Mouse (Mus musculus) lung, embryonic 16.5 days (tissue): ENCODE measurements at regions not wholly inside any gene's neighbourhood (a gene's known extent, or its start where the extent isn't known, plus 50 kb on each side); places are given as distances from the start of the nearest gene placed in this dataset.
"Not testable (repeated sequence)": the region's sequence is repeated elsewhere in the genome, so short reads cannot be mapped to it uniquely, and the experiment has no call there.

Source experiments
- ATAC-seq: fragments of 200-750 bp; cut with Nextera tagmentation; 2 replicates; pipeline ENCODE4 v1.8.0; 2017; ENCODE audit warnings: low read depth, mild to moderate bottlenecking, moderate library complexity
- H3K27ac ChIP-seq: fragments of 300-500 bp; sonication (generic); 2 replicates; pipeline ENCODE4 v1.5.1; 2014; ENCODE audit warnings: mild to moderate bottlenecking, control low read depth, low read length
- H3K27me3 ChIP-seq: fragments of 300-500 bp; sonication (generic); 2 replicates; pipeline ENCODE4 v1.6.1; 2014; ENCODE audit warnings: low read depth, low read length, mixed read lengths; ENCODE audit not compliant: control insufficient read depth, insufficient read depth
- H3K36me3 ChIP-seq: fragments of 300-500 bp; sonication (generic); 2 replicates; pipeline ENCODE4 v1.6.1; 2014; ENCODE audit warnings: low read length; ENCODE audit not compliant: control insufficient read depth, insufficient read depth
- H3K4me1 ChIP-seq: fragments of 300-500 bp; sonication (generic); replicated peaks from 2 replicates; pipeline ENCODE4 v1.6.1; 2014; ENCODE audit warnings: low read length, mixed read lengths; ENCODE audit not compliant: control insufficient read depth, insufficient read depth
- H3K4me2 ChIP-seq: fragments of 300-500 bp; sonication (generic); 2 replicates; pipeline ENCODE4 v1.6.1; 2014; ENCODE audit warnings: low read depth, low read length, control low read depth
- H3K4me3 ChIP-seq: fragments of 300-500 bp; sonication (generic); 2 replicates; pipeline ENCODE4 v1.5.1; 2014; ENCODE audit warnings: mild to moderate bottlenecking, low read length, control low read depth
- H3K9ac ChIP-seq: fragments of 300-500 bp; sonication (generic); 2 replicates; pipeline ENCODE4 v1.6.1; 2014; ENCODE audit warnings: low read length, control low read depth
- H3K9me3 ChIP-seq: fragments of 300-500 bp; sonication (generic); 2 replicates; pipeline ENCODE4 v1.6.1; 2016; ENCODE audit warnings: low read length; ENCODE audit not compliant: control insufficient read depth
- WGBS: fragments of 180-500 bp; shearing (Covaris S2); extraction: QIAGEN DNeasy Blood & Tissue Kit; methylation state at CpG from one replicate; pipeline ENCODE4 v1.1.7; 2014; 5-methylcytosine and 5-hydroxymethylcytosine counted together

GRCm38 (mm10) chr5:118482598-118482997 is 77.9 kb upstream of the Med13l start:
- Histone ChIP-seq H3K9ac (no peak overlapping the region), H3K4me1 (peaks cover 19% of the 10 kb centered on the region), H3K9me3 (no peaks in the 10 kb centered on the region), H3K36me3 (no peaks in the 10 kb centered on the region), H3K27ac (no peak overlapping the region; the same call in 1 of the 2 replicates), H3K4me3 (no peak overlapping the region), H3K4me2 (peak overlapping the region; percentile 6; the same call in 1 of the 2 replicates), H3K27me3 (no peaks in the 10 kb centered on the region)
- 37% methylated on average over 7 of the region's 7 CpGs for WGBS
- no peak for ATAC-seq

GRCm38 (mm10) chr5:118483001-118483400 is 77.5 kb upstream of the Med13l start:
- Histone ChIP-seq H3K9me3 (no peaks in the 10 kb centered on the region), H3K36me3 (no peaks in the 10 kb centered on the region), H3K9ac (no peak overlapping the region), H3K27ac (no peak overlapping the region; the same call in 1 of the 2 replicates), H3K27me3 (no peaks in the 10 kb centered on the region), H3K4me1 (peaks cover 15% of the 10 kb centered on the region), H3K4me2 (peak overlapping the region; percentile 9), H3K4me3 (no peak overlapping the region)
- ATAC-seq = no peak
- 4% methylated on average over 7 of the region's 7 CpGs for WGBS

DNA sequence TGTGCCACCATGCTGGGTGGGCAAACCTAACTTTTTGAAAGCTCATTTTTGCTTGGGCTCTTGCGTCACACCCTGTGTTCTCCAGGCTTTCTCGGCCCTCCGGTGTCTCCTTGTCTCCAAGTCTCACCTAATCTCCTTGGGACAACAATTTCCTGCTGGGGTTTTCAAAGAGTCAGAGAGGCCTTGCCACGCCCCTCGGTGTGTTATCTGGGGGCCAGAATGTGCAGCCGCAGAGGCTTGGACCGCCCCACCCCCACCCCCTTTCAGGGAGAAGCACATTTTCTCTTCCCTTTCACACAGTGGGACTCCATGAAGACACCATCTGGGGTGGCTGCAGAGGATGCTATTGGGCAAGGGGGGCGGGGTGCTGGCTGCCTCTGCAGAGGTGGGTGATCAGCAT is 76.9 kb upstream of the Med13l start:
- Histone ChIP-seq H3K9ac (0 out of 2 replicates have a peak overlapping the region, but pooled peaks have one; percentile 22), H3K27ac (no peak overlapping the region), H3K4me3 (no peak overlapping the region), H3K27me3 (no peaks in the 10 kb centered on the region), H3K4me2 (peak overlapping the region; percentile 9), H3K36me3 (no peaks in the 10 kb centered on the region), H3K9me3 (no peaks in the 10 kb centered on the region), H3K4me1 (peaks cover 13% of the 10 kb centered on the region)
- WGBS = 6% methylated on average over 8 of the region's 8 CpGs
- peak; percentile 31; the same call in 1 of the 2 replicates for ATAC-seq

GRCm38 (mm10) chr5:118485191-118485590 is 75.3 kb upstream of the Med13l start:
- Histone ChIP-seq H3K4me1 (peaks cover 15% of the 10 kb centered on the region), H3K4me2 (no peak overlapping the region), H3K27ac (no peak overlapping the region), H3K4me3 (no peak overlapping the region), H3K9me3 (no peaks in the 10 kb centered on the region), H3K36me3 (no peaks in the 10 kb centered on the region), H3K9ac (no peak overlapping the region), H3K27me3 (no peaks in the 10 kb centered on the region)
- ATAC-seq = no peak
- 90% methylated on average over 8 of the region's 8 CpGs for WGBS

- not testable (repeated sequence) for H3K27me3 ChIP-seq, H3K9ac ChIP-seq, H3K4me3 ChIP-seq, H3K4me2 ChIP-seq, ATAC-seq, H3K36me3 ChIP-seq, H3K27ac ChIP-seq, H3K4me1 ChIP-seq, H3K9me3 ChIP-seq
- 62% methylated on average over 2 of the region's 2 CpGs for WGBS
Observed at GRCm38 (mm10) chr5:118492522-118492921, 68.0 kb upstream of the Med13l start.

DNA sequence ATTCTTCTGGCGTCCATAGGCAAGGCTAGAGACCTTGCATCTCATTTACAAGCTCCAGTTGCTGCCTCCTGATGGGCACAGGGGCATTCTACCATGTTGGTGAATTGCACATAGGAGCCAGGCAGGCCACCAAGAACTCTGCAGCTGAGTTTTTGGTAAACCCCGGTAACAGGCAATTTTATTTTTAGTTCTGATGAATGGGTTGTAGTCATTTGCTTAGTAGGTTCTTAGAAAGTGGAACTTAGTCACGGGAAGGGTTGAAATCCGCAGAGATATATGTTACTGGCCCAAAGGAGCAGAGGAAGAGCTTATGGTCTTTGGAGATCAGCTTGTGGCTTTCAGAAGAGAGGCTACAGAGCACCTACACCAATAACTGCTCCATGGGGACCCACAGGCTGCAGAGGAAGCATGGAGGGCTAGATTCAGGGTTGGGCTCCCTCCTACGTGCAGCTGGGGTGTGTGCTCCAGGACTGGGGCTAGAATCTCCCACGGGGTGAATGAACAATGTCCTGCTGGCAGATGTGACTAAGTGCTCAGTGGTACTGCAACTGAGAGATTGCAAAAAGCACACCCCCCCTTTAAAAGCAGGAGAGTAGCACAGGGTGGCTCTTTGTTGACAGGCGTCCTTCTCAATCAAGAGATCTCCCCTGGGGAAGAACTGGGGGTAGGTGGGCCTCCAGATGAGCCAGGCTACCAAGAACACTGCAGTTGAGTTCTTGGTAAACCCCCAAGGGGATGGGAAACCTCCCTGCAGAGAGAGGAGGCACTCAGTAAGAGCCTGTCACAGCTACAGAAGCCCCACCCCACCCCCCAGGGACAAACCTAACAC is 65.6 kb upstream of the Med13l start:
- H3K27ac ChIP-seq = no peak overlapping the region
- no peaks in the 10 kb centered on the region for H3K27me3 ChIP-seq
- H3K4me1 ChIP-seq = peaks cover 2% of the 10 kb centered on the region; the same call in 1 of the 2 replicates
- H3K9me3 ChIP-seq = no peaks in the 10 kb centered on the region
- H3K4me3 ChIP-seq = no peak overlapping the region
- H3K4me2 ChIP-seq = no peak overlapping the region
- no peak for ATAC-seq
- WGBS = 66% methylated on average over 7 of the region's 7 CpGs
- no peaks in the 10 kb centered on the region for H3K36me3 ChIP-seq
- H3K9ac ChIP-seq = no peak overlapping the region

DNA sequence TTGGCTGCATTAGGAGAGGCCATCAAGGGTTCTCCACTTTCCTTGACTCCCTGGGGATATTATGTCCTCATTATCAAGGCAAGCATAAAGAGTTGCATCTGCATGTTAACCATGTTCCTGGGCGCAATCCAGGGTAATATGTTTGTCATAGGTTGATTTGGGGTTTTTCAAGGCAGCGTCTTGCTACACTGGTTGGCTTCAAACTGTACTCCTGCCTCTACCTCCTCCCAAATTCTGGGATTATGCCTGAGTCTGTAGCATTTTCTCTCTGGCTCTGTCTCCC is 65.1 kb upstream of the Med13l start:
- H3K27me3 ChIP-seq = no peaks in the 10 kb centered on the region
- no peak overlapping the region for H3K27ac ChIP-seq
- H3K36me3 ChIP-seq = no peaks in the 10 kb centered on the region
- peaks cover 2% of the 10 kb centered on the region; the same call in 1 of the 2 replicates for H3K4me1 ChIP-seq
- no peak for ATAC-seq
- H3K4me3 ChIP-seq = no peak overlapping the region
- 56% methylated on average over 2 of the region's 2 CpGs for WGBS
- H3K9ac ChIP-seq = no peak overlapping the region
- no peak overlapping the region for H3K4me2 ChIP-seq
- H3K9me3 ChIP-seq = no peaks in the 10 kb centered on the region

DNA sequence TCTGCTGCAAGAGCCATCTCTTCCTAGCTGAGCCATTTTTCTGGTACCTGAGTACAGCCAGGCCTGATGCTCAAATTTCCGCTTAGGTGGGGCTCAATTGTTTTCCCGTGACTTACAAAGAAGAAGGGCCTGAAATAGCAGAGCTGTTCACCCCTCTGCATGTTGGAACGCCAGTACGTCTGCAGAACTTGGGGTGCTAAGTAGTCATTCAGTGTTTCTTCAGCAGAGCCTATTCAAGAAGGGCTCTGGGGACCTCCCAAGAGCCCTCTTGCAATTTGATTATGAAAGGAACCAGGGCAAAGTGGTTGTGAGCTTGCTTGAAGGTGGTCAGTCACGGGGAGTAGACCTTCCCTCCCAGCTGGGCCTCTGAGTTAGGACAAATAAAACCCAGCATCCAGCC is 58.9 kb upstream of the Med13l start:
- no peak overlapping the region for H3K4me3 ChIP-seq
- no peaks in the 10 kb centered on the region for H3K9me3 ChIP-seq
- WGBS = 84% methylated on average over 5 of the region's 5 CpGs
- no peak overlapping the region for H3K27ac ChIP-seq
- no peak overlapping the region for H3K9ac ChIP-seq
- peaks cover 7% of the 10 kb centered on the region for H3K4me1 ChIP-seq
- H3K4me2 ChIP-seq = no peak overlapping the region
- no peaks in the 10 kb centered on the region for H3K36me3 ChIP-seq
- no peaks in the 10 kb centered on the region for H3K27me3 ChIP-seq
- ATAC-seq = no peak

DNA sequence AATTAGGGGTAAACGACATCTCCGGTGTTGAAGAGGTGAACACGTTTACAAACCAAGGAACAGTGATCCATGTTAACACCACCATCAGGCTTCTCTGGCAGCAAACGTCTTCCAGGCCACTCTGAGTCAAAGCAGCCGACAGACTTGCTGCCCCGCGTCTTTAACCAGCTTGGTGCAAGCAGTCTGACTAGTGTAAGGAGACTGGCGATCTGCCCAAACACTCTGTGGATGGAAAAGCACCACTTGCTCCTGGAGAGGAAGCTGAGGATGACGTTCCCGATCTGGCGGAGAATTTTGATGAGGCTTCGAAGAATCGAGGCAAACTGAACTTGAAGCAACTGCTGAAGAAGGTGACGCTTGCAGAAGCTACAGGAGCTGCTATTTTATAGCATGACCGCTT is 57.5 kb upstream of the Med13l start:
- peak; percentile 64; the same call in 1 of the 2 replicates for ATAC-seq
- H3K4me1 ChIP-seq = peaks cover 7% of the 10 kb centered on the region
- H3K9me3 ChIP-seq = no peaks in the 10 kb centered on the region
- no peaks in the 10 kb centered on the region for H3K27me3 ChIP-seq
- no peaks in the 10 kb centered on the region for H3K36me3 ChIP-seq
- no peak overlapping the region for H3K4me3 ChIP-seq
- H3K4me2 ChIP-seq = no peak overlapping the region
- H3K9ac ChIP-seq = no peak overlapping the region; the same call in 1 of the 2 replicates
- WGBS = 27% methylated on average over 15 of the region's 15 CpGs
- H3K27ac ChIP-seq = no peak overlapping the region
